Mouse (Mus musculus): ENCODE data around the gene Fam155a. TPM values are rescaled to one million over a fixed set of nuclear protein-coding genes. Genes with fewer than 3 reads are reported as not detected.
"Not testable (repeated sequence)": the region's sequence is repeated elsewhere in the genome, so short reads cannot be mapped to it uniquely, and the experiment has no call there.

Gene Fam155a
- total RNA-seq, 2 experiments from 2014 or later, result not detected

DNA sequence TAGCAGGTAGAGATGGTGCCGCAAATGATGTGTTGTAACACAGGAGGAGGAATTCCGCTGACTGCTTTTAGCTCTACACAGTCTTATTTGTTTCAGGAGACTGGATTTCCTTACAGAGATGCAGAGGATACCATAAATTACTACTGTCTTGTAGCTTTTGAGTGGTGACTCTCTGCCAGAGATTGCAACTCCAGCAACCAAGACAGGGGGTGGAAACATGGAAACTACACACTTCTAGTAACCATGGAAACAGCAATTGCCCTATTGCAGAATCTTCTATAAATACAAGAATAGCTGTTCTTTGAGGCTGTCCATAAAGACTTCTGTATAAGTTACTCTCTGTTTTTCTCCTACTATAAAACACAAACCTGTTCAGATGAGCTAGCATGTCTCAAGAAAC, 76.2 kb downstream of the Fam155a start:
- no peak for ATAC-seq (replicated peaks; ENCODE audit: low FRiP score, poor library complexity, severe bottlenecking)

DNA sequence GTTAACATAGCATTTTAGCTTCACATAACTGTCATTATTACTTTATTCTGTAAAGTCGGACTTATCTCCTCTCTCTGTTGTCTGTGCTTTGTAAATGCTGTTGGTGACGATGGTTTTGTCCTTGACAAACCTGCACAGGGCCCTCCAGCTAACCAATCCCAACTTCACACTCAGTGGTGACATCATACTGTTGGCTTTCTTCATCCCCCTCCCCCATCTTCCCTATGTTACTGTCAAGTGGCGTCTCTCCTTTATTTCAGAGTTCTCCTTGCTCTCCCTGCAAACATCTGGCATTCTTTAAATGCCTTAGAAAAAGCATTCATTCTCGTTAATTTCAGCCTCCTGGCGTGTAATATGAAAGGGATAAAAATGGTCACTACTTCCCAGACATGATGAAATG, 78.6 kb downstream of the Fam155a start:
- ATAC-seq (replicated peaks; ENCODE audit: low FRiP score, poor library complexity, severe bottlenecking), result no peak

DNA sequence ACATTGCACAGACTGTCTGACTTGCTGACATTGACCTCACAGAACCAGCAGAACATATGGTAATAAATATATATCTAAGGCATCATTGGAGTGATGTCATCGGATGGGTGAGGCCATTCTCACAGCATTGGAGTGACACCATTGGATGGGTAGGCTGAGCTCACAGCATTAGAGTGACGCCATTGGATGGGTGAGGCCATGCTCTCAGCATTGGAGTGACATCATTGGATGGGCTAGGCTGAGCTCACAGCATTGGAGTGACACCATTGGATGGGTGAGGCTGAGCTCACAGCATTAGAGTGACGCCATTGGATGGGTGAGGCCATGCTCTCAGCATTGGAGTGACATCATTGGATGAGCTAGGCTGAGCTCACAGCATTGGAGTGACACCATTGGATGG, 110.9 kb downstream of the Fam155a start:
- ATAC-seq (replicated peaks; ENCODE audit: low FRiP score, poor library complexity, severe bottlenecking), result not testable (repeated sequence)

DNA sequence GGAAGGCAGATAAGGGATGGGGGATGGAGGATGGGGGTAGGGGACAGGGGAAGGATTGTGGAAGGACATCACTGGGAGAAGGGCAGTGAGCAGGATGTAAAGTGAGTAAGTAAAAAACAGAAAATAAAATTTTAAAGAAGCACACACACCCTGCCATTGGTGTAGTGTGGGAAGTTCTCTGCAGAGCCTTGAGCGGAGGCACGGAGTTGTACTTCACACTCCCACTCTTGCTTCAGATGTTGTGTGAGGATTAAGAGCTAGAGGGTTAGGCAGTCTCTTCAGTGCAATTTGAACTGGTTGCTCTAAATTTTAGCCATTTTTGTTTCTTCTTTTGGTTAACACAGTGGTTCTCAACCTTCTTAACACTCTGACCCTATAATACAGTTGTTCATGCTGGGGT, 114.1 kb downstream of the Fam155a start:
- no peak for ATAC-seq (replicated peaks; ENCODE audit: low FRiP score, poor library complexity, severe bottlenecking)

DNA sequence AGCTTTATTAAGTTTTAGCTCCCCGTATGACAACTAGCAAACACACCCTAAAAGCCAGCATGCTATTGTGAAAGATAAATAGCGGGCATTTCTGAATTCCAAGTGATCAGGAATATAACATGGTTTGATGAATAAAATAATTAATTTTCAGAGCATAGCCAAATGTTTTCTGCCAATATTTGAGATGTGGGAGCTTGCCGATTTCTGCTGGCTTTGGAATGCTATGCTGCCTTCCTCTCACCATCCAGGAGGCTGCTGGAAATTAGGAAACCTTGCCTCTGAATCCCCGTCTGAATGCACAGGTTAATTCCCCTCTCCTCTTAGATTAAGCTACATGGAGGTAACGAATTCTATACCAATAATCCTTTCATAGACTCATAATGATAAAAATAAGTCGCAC, 116.1 kb downstream of the Fam155a start:
- no peak for ATAC-seq (replicated peaks; ENCODE audit: low FRiP score, poor library complexity, severe bottlenecking)

DNA sequence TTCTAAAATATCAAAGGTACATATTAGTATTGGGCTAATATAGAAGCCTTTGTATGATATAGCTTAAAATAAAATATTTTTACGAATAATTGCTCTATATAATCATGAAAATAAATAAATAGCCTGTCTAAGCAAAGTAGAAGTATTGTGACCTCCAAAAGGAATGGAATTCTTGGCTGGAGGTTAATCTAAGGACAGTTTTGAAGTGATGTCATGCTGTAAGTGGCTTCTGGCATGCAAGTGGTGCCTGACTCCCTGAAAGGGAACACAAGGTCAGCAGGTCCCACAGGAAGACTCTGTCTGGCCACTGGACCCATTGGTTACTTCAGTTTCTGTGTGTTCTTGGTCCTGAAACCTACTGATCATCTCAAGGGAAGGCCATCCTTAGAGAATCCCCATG, 117.3 kb downstream of the Fam155a start:
- no peak for ATAC-seq (replicated peaks; ENCODE audit: low FRiP score, poor library complexity, severe bottlenecking)

DNA sequence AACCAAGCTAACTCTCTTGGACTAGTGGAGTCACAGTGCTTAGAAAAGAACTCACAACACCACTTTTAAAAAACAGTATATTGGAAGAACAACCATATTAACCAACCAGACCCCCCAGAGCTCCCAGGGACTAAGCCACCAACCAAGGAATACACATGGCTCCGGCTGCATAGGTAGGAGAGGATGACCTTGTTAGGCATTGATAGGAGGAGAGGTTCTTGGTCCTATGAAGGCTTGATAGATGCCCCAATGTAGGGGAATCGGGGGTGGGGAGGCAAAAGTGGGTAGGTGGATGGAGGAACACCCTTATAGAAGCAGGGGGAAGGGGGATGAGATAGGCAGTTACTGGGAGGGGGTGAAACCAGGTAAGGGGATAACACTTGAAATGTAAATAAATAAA, 132.8 kb downstream of the Fam155a start:
- ATAC-seq (replicated peaks; ENCODE audit: low FRiP score, poor library complexity, severe bottlenecking), result no peak

DNA sequence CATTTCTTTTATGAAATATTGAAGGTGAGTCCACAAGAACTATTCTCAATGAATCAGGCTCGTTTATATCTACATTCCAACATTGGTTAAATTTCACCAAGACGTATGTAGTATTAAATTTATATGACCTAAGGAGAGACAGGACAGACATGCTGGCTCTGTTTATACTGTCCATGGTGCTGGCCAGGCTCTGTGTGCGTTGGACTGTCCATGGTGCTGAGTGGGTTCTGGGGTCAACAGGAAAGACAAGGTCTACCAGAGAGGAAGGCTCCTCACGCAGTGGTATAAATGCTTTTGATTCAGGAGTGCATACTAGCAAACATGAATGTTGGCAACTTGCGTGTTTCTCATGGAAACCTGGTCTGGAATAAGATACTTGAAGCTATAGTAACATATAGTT, 135.7 kb downstream of the Fam155a start:
- no peak for ATAC-seq (replicated peaks; ENCODE audit: low FRiP score, poor library complexity, severe bottlenecking)

DNA sequence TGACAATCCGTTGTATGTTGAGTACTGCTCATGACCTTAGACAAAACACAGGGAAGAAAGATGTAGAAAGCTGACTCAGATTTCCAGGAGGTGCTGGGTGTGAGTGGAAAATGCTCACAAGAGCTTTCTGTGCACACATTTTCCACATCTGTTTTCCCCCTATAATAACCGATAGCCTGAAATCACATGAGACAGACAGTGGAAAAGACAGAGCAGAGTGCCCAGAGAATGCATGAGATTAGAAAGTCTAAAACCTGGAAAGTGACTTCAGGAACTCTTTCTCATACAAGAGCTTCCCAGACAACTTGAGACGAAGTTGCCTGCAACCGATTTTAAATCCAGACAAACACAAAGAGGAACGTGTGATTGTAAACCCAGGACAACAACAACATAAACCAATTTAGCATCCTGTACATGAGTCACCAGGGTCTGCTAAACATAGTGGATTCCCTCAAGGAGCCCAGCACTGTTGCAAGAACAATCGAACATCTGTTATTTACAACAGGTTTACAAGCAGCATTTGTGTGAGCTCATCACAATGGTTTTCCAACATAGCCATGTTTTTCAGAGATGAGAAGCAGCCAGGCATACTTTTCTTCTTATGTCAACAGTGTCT, 163.8 kb downstream of the Fam155a start:
- no peak for ATAC-seq (replicated peaks; ENCODE audit: low FRiP score, poor library complexity, severe bottlenecking)

DNA sequence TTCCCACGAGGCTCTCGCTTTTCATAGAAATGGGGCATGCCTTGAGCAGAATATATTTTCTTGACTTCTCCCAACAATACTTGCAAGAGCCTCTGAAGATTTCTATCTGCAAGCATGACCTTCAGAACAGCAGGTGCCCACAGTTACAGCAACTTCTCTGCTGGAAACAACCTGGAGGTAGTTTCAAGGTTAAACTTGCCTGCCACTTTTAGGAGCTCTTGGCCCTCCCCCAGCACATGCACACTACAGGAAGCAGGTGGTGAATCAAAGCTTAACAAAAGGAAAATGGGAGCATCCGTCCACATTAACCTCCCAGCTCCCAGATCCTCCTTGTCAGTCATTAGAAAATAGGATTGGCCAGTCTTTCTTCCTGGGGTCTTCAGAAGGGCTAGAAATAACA, 175.0 kb downstream of the Fam155a start:
- no peak for ATAC-seq (replicated peaks; ENCODE audit: low FRiP score, poor library complexity, severe bottlenecking)

DNA sequence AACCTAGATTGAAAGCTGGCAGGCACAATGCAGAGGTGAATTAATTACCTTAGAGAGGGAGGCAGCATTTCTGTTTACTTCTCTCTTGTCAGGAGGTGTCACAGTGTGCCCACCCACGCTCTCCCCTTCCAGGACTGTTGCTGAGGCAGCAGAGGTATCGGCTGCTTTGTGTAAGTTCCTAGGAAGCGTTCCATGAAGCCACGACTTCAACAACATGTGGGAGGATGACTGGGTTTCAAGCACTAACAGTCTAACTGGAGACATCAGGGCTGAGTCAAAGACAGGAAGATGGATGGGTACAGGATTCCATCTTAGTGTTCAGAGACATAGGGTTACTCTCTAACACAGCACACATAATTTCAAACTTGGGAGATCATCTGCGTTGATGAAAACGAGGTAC, 189.1 kb downstream of the Fam155a start:
- no peak for ATAC-seq (replicated peaks; ENCODE audit: low FRiP score, poor library complexity, severe bottlenecking)

DNA sequence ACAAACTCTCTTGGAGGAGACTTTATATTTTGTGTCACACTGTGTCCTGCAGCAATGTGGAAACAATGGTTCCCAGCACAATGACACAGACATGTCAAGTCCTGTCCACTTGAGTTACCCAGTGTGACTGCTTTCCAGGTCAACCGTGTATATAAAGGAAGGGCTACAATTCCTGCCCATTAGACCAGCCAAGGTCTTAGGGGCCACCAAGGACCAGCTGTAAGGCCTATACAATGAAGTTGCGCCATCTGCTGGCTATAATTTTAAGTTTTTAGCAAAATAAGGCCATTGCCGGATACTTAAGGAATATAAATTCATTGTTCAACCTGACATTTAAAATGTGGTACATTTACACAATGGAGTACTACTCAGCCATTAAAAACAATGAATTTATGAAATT, 190.8 kb downstream of the Fam155a start:
- no peak for ATAC-seq (replicated peaks; ENCODE audit: low FRiP score, poor library complexity, severe bottlenecking)

DNA sequence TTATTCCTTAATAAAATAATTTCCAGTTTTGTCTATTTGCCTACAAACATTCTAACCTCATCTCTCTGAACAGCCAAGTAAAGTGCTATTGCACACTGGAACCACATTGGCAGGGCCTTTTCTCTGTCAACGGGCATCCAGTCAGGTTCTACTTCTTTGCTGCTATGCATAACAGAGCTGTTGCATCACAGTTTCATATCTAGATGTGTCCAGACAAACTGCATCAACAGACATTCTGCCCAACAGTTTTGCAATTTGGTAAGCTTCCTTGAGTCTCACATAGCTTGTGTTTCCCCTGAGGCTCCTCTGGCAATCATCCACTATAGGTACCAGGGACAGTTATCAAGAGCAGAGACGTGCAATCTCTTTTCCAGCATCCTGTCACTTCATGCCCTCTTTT, 199.0 kb downstream of the Fam155a start:
- no peak for ATAC-seq (replicated peaks; ENCODE audit: low FRiP score, poor library complexity, severe bottlenecking)

DNA sequence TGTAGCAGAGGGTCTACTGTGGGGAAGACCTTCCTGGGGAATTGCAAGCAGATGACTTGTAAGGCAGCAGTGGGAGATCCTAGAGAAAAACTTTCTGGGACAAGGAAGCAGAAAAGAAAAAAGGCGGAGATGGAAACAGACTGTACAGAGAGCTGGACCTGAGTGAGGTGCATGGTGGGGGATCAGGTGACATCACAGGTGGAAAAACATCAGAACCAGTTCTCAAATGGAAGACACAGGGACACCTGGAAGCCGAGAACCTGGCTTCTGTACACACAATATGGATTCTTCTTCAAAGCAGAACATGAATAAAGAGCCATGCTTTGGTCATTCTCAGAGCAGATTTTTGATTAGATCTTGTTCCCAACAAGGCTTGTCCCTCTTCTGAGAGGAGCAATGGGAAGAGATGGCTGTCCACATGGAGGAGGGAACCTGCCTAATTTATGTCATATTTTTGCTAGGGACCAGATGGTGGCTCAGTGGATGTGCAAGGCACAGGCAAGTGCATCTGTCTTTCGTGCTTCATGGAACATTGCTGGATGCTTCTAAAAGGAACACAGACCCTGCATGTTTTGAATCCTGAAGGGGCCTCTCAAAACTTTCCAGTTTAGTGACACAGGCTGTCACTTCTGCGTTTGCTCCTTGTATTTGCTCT, 201.3 kb downstream of the Fam155a start:
- ATAC-seq (replicated peaks; ENCODE audit: low FRiP score, poor library complexity, severe bottlenecking), result no peak

DNA sequence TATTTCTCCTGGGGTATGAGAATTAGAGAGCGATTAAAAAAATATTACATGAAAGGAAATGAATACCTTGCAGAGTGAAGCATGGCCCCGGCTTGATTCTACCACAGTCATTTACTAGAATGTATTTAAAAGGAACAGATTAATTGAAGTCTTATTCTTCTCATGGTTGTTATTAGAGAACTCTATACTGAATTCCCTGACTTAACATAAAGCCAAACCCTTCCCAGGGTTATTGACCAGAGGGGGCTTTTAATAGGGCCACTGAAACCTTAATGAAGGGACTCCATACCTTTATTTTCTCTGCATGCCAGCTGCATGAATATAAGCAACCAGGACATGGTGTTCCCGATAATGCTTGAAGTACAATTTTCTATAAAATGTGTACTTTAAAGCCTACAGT, 221.8 kb downstream of the Fam155a start:
- no peak for ATAC-seq (replicated peaks; ENCODE audit: low FRiP score, poor library complexity, severe bottlenecking)

DNA sequence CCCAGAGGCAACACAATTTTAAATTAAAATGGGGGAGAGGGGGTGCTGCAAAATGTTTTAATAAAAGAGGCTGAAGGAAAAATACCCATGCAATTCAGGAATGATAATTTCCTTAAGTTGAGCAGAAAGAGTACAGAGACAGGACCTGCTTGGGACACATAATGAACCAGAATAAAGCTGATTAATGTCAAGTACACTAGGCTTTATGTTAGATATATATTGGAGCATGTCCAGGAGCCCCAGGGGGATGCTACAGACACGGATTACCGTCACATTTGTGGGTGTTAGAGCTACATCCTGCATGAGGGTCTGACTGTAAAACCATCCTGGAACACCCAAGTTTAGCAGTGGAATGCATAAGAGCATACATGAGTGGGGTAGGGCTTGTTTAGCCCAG, 223.4 kb downstream of the Fam155a start:
- ATAC-seq (replicated peaks; ENCODE audit: low FRiP score, poor library complexity, severe bottlenecking), result no peak

DNA sequence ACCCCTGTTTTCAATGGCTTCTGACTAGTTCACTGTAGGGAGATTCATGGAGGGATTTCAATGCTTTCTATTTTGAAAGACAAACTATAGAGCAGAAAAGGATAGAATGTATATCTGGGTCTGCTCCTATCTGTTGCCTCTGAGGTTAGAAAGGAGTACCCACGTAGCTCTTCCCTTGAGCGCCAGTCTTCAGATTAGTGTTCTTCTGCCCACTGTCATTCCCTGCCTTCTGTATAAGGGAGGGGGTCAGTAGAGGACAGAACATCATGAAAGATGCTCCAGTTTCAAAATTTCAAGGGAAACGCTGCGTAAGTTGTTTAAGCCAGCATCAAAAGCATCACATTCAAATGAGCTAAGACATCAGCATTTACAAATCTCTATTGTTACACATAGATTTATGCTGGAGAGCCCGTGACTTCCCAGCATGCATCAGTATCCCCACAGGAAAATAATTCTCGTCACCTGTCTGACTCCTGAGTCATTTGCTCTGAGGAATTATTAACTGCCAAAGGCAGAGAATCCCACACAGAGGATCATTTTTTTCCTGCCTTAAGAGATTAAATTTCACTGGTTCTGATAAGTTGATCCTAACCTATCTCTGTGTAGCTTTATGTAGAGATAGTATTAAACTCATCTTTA, 223.9 kb downstream of the Fam155a start:
- no peak for ATAC-seq (replicated peaks; ENCODE audit: low FRiP score, poor library complexity, severe bottlenecking)

DNA sequence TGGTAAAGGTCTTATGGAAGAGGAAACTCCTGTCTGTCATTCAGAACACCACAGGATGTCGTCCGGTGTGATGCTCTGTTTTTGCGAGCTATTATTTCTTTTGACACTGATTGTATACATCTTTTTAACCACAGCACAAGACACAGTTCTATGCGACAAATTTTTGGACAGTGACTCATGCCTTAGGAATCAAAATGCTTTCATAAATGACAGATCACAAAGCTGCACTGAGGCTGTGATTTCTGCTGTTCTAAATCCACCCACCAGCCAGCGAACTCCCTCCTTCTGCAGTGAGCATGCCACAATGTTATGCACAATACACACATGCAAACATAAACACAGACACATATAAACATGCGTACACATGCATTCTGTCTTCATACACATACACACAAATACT, 224.5 kb downstream of the Fam155a start:
- no peak for ATAC-seq (replicated peaks; ENCODE audit: low FRiP score, poor library complexity, severe bottlenecking)

DNA sequence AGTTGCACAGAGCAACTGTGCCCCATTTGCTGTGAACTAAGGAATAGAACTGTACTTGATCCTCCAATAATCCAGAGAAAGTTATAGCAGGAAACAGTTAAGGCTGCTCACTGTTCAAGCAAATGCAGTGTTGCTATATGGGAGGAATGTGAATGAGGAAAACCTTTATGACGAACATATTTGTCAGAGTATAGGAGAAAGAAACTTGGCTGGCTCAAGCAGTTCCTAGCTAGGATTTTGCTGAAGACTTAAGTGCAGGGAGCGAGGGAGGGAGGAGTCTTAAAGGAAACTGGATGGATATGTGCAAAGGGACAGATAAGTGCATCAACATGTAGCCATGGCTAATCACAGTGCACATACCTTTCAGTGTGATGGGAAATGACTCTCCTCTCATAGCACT, 225.3 kb downstream of the Fam155a start:
- ATAC-seq (replicated peaks; ENCODE audit: low FRiP score, poor library complexity, severe bottlenecking), result no peak

DNA sequence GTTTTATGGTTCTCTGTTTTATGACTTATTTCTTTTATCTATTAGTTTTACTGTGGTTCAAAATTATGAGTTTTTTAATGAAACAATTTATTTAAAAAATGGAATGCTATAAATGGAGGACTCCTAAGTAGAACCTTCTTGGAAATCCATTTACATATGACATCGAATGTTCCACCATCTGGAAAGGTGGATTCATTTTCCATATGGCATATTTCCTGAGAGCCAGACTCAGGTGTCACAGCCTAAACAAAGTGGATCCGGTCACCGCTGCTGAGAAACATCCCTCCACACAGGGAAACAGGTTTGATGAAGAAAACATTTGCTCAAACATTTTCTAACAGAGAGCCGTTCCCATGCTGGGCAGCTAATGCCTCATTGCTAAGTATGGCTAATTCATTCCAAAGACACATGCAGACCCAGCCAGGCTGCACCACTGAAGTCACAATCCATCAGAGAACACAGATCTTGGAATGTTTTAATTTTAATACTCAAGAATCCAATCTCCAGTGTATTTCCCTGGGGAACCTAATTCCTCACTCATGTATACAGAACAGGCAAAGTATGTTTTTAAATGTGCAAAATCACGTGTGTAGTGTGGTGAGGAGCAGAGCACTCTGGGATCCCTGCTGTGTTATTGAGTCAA, 235.1 kb downstream of the Fam155a start:
- no peak for ATAC-seq (replicated peaks; ENCODE audit: low FRiP score, poor library complexity, severe bottlenecking)

DNA sequence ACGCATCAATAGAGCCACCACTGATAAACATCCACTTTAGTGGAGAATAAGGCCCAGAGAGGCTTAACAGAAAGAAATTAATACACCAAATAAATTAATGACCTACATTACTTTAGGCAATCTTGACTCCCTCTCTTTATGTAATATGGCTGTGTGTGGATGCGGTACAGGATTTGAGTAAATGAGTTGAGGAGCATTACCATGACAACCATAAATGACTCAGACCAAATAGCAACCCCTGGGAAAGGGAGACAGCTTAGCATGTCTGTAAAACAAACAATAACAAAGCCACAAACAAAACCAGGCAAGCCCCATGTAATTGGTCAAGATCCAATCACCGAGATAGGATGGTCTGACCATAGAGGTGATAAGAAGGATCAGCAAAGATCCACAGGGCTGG, 244.4 kb downstream of the Fam155a start:
- no peak for ATAC-seq (replicated peaks; ENCODE audit: low FRiP score, poor library complexity, severe bottlenecking)

Measured in erythroid progenitor cell, adult 5-6 weeks (primary cell).